Comparison of ENCODE assay signal across 14 mouse cellular contexts in the genomic region with DNA sequence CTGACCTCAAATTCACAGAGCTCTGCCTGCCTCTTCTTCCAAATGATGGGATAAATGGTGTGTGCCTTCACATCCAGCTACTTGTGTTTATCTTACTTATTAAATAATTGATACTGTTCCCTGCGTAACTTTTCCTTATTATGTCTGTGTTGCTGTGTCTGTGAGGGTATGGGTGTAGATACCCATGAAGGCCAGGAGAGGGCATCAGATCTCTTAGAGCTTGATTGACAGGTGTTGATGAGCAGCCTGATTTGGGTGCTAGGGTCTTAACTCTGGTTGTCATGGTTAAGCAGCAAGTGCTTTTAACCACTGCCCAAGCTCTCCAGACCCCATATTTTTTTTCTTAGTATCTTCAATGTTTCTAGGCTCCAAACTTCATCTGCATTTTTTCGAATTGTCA. TPM values are rescaled to one million over a fixed set of nuclear protein-coding genes. Genes with fewer than 3 reads are reported as not detected.
DNase-seq lines count a peak whose midpoint lies in the region; TF ChIP-seq lines count a peak whose summit lies in the region.
"Had no signal": no experiment of that assay in that cellular context is flagged by ENCODE, and none has a peak within 500 bp of the region (broad histone marks: within the 10 kb centered on the region; RNA-seq: fewer than 3 reads in every experiment).

No protein-coding gene starts in this region.

- H3K4me3 ChIP-seq in cerebellum, adult 2 months (replicated peaks; ENCODE audit: insufficient read depth, low read depth, low read length) = no peak overlapping the region
- H3K4me3 ChIP-seq in left cerebral cortex, adult 2 months = no peak overlapping the region
- no peak overlapping the region for H3K4me3 ChIP-seq in E14TG2a.4 (replicated peaks; ENCODE audit: low read length)
- H3K4me3 ChIP-seq: hindbrain, embryonic 12.5 days had no signal

- H3K4me1 ChIP-seq in cerebellum, adult 2 months (ENCODE audit: control insufficient read depth, insufficient read depth, low read length) = no peaks in the 10 kb centered on the region
- H3K4me1 ChIP-seq in E14TG2a.4 (replicated peaks; ENCODE audit: low read depth, low read length) = 0 out of 2 replicates have a peak, but pooled peaks cover 3% of the 10 kb centered on the region
- H3K4me1 ChIP-seq: hindbrain, embryonic 12.5 days had no signal

- no peak overlapping the region for H3K27ac ChIP-seq in cerebellum, adult 2 months (ENCODE audit: insufficient read depth, low read length)
- no peak overlapping the region for H3K27ac ChIP-seq in left cerebral cortex, adult 2 months
- H3K27ac ChIP-seq: hindbrain, embryonic 12.5 days had no signal

- H3K27me3 ChIP-seq in cerebellum, adult 2 months (ENCODE audit: control insufficient read depth, insufficient read depth, low read length) = no peaks in the 10 kb centered on the region
- no peaks in the 10 kb centered on the region for H3K27me3 ChIP-seq in E14TG2a.4 (ENCODE audit: insufficient read depth, low read length)
- H3K27me3 ChIP-seq: hindbrain, embryonic 12.5 days had no signal

- WGBS in cerebellum, adult 2 months = 87% methylated on average over 2 of the region's 2 CpGs

- H3K36me3 ChIP-seq in E14TG2a.4 (ENCODE audit: insufficient read depth, low read length) = no peaks in the 10 kb centered on the region
- H3K36me3 ChIP-seq: hindbrain, embryonic 12.5 days had no signal

- DNase-seq in cerebellum, adult 2 months = no peak
- DNase-seq in cerebellum, postnatal 14 days = no peak
- DNase-seq in left cerebral cortex, adult 2 months (ENCODE audit: extremely low spot score in 1 of 2, low spot score in 2 of 2) = no peak
- no peak for DNase-seq in left cerebral cortex, adult 9 months (ENCODE audit: low spot score in 2 of 2)
- peak; percentile 79 for DNase-seq in induced T-regulatory cell, adult 2 months (ENCODE audit: low read depth)
- no peak for DNase-seq in urinary bladder, adult 2 months (ENCODE audit: low spot score)
- no peak for DNase-seq in gastrocnemius, postnatal 14 days
- DNase-seq: adrenal gland, postnatal 14 days had no signal

- intact Hi-C loops in left cerebral cortex, adult 2 months (cut with DNase I) = loop anchor here (5.0 kb wide), 1 partner anchor 34 kb away; no protein-coding TSS in a partner anchor
- intact Hi-C loops in gastrocnemius, postnatal 14 days (cut with DNase I; ENCODE audit: low total_unique reads) = loop anchor here (5.0 kb wide), 1 partner anchor 34 kb away; no protein-coding TSS in a partner anchor

- H3K9me3 ChIP-seq in E14TG2a.4 (ENCODE audit: low read length) = peaks cover 5% of the 10 kb centered on the region; the same call in 1 of the 2 replicates
- H3K9me3 ChIP-seq: hindbrain, embryonic 12.5 days had no signal

- TF ChIP-seq CTCF in cerebellum, adult 2 months (IDR thresholded peaks at IDR 0.05; ENCODE audit: borderline replicate concordance, insufficient read depth, low read depth, low read length) = peak; percentile 20; the same call in 1 of the 2 replicates
- peak; percentile 53 for TF ChIP-seq CTCF in left cerebral cortex, adult 2 months (IDR thresholded peaks at IDR 0.05)
- peak; percentile 69 for TF ChIP-seq CTCF in E14TG2a.4 (conservative IDR thresholded peaks at IDR 0.05; ENCODE audit: low read length)

- no peak for TF ChIP-seq POLR2A in cerebellum, adult 2 months (IDR thresholded peaks at IDR 0.05; ENCODE audit: borderline replicate concordance, insufficient read depth, low read length)

RNA-seq across cellular contexts. Expression of a gene that starts 27.3 kb away (rescaled TPM):
- 1.6 and 1.8 TPM in 2 replicates for polyA plus RNA-seq in cerebellum, adult 2 months (2012; rRNA removed)
- total RNA-seq in left cerebral cortex, adult 2 months (2021) = 1 to 10 TPM; 2.4 to 3.5 TPM
- 2.9 and 3.0 TPM in 2 replicates for polyA plus RNA-seq in urinary bladder, adult 2 months (2012; rRNA removed)
- total RNA-seq in gastrocnemius, postnatal 14 days (2021) = 1 to 10 TPM; 1.6 TPM

RNA-seq across cellular contexts. Expression of a gene that starts 29.8 kb away (rescaled TPM):
- not detected in 2 replicates for polyA plus RNA-seq in cerebellum, adult 2 months (2012; rRNA removed)
- total RNA-seq in left cerebral cortex, adult 2 months (2021) = not detected
- polyA plus RNA-seq in urinary bladder, adult 2 months (2012; rRNA removed) = not detected in 2 replicates
- not detected for total RNA-seq in gastrocnemius, postnatal 14 days (2021)
- total RNA-seq: adrenal gland, postnatal 14 days; left cerebral cortex, adult 8-10 months had no signal
- polyA plus RNA-seq: hindbrain, embryonic 12.5 days; lung, embryonic 16.5 days; neural tube, embryonic 14.5 days; stomach, embryonic 14.5 days had no signal

RNA-seq across cellular contexts. Expression of a gene that starts 38.6 kb away (rescaled TPM):
- polyA plus RNA-seq in cerebellum, adult 2 months (2012; rRNA removed) = 88.7 and 92.2 TPM in 2 replicates
- 100 to 1,000 TPM in 1 of 2 experiments, 10 to 100 TPM in 1; 98.6 to 114 TPM for total RNA-seq in left cerebral cortex, adult 2 months (2021)
- 46.6 and 48.7 TPM in 2 replicates for polyA plus RNA-seq in urinary bladder, adult 2 months (2012; rRNA removed)
- 10 to 100 TPM; 86.8 to 98.4 TPM for total RNA-seq in gastrocnemius, postnatal 14 days (2021)

RNA-seq across cellular contexts. Expression of a gene that starts 54.3 kb away (rescaled TPM):
- polyA plus RNA-seq in cerebellum, adult 2 months (2012; rRNA removed) = 0.64 and 1.2 TPM in 2 replicates
- total RNA-seq in left cerebral cortex, adult 2 months (2021) = under 1 TPM; 0.32 to 0.54 TPM
- polyA plus RNA-seq in urinary bladder, adult 2 months (2012; rRNA removed) = 0.03 and 0.09 TPM in 2 replicates
- total RNA-seq in gastrocnemius, postnatal 14 days (2021) = 1 to 10 TPM; 1.2 to 2.4 TPM
